Mouse (Mus musculus) kidney, adult 2 months (tissue): ENCODE results near the gene Naga. TPM values are rescaled to one million over a fixed set of nuclear protein-coding genes. Genes with fewer than 3 reads are reported as not detected.

Experiments used
- DNase-seq: peaks from one replicate; pipeline ENCODE4 v3.0.0; 2021
- H3K27ac ChIP-seq: fragments of 200-500 bp; 2 replicates; pipeline ENCODE4 v1.5.1; 2012; ENCODE audit warnings: low read depth, low read length, control low read depth, inconsistent platforms; ENCODE audit not compliant: insufficient read depth
- H3K27me3 ChIP-seq: fragments of 200-500 bp; replicated peaks from 2 replicates; pipeline ENCODE4 v1.6.1; 2012; ENCODE audit warnings: mild to moderate bottlenecking, moderate library complexity, low read length, inconsistent platforms; ENCODE audit not compliant: control insufficient read depth, insufficient read depth
- H3K36me3 ChIP-seq: fragments of 200-500 bp; 2 replicates; pipeline ENCODE4 v1.6.1; 2012; ENCODE audit warnings: mild to moderate bottlenecking, moderate library complexity, low read length, inconsistent platforms; ENCODE audit not compliant: control insufficient read depth, insufficient read depth
- H3K4me1 ChIP-seq: fragments of 200-500 bp; 2 replicates; pipeline ENCODE4 v1.6.1; 2011; ENCODE audit warnings: low read length; ENCODE audit not compliant: control insufficient read depth, insufficient read depth
- H3K4me3 ChIP-seq: fragments of 200-500 bp; 2 replicates; pipeline ENCODE4 v1.5.1; 2011; ENCODE audit warnings: mild to moderate bottlenecking, low read depth, low read length, control low read depth; ENCODE audit not compliant: insufficient read depth
- CTCF ChIP-seq: fragments of 200-500 bp; conservative IDR thresholded peaks from 2 replicates; pipeline ENCODE4 v1.5.1; 2011; ENCODE audit warnings: low read depth, mild to moderate bottlenecking, control low read depth, low read length, moderate library complexity, mixed read lengths; ENCODE audit not compliant: insufficient read depth, insufficient read length
- POLR2A ChIP-seq: fragments of 200-500 bp; IDR thresholded peaks from one replicate; pipeline ENCODE4 v1.6.1; 2011; ENCODE audit warnings: low read depth, low read length, control low read depth
- WGBS: fragments of 180-500 bp; shearing (Covaris S2); methylation state at CpG from one replicate; pipeline ENCODE4 v1.1.7; 2018; 5-methylcytosine and 5-hydroxymethylcytosine counted together
- polyA plus RNA-seq: library from polyadenylated mRNA; depleted of rRNA; stranded (reverse); fragments of >200 nt; gene quantifications from 2 replicates; pipeline ENCODE4 v1.2.3, GENCODE M21; 2012

Gene Naga
- polyA plus RNA-seq, 1 experiment: 200 TPM

- Histone ChIP-seq H3K4me3 (no peak overlapping the region), H3K27ac (no peak overlapping the region), H3K27me3 (no peaks in the 10 kb centered on the region), H3K4me1 (no peaks in the 10 kb centered on the region), H3K36me3 (no peaks in the 10 kb centered on the region)
- TF ChIP-seq CTCF (no peak), POLR2A (no peak)
- 76% methylated on average over 6 of the region's 6 CpGs for WGBS
- DNase-seq: no peak
Measured at GRCm38 (mm10) chr15:82317839-82318238, 20.9 kb downstream of the Naga start.

- H3K27me3 ChIP-seq: no peaks in the 10 kb centered on the region
- DNase-seq: no peak
- H3K4me3 ChIP-seq: no peak overlapping the region
- 64% methylated on average over 3 of the region's 3 CpGs for WGBS
- TF ChIP-seq POLR2A: no peak
- TF ChIP-seq CTCF: no peak
- H3K36me3 ChIP-seq: no peaks in the 10 kb centered on the region
- H3K4me1 ChIP-seq: no peaks in the 10 kb centered on the region
- no peak overlapping the region for H3K27ac ChIP-seq
Measured at GRCm38 (mm10) chr15:82308416-82308815, 30.3 kb downstream of the Naga start.

DNA sequence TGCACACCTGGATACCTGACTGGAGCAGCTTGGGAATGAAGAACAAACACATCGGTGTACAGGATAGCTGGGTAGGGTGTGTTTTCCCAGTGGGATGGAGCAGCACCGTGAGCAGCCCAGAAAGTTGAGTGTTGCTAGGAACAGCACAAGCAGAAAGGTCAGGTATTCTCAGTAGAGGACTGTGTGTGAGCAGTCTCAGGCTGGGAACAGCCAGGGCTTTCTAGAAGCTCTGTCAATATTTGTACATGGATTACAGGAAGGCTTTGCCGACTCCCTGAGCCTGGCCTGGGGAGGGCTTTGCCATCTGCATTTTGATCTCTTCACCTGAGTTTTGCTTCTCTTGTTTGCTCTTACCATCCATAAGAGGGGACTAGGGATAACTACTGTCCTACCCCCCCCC lies 31.6 kb downstream of the Naga start:
- Histone ChIP-seq H3K36me3 (no peaks in the 10 kb centered on the region), H3K27me3 (no peaks in the 10 kb centered on the region), H3K27ac (no peak overlapping the region), H3K4me1 (no peaks in the 10 kb centered on the region), H3K4me3 (no peak overlapping the region)
- TF ChIP-seq POLR2A (no peak), CTCF (no peak)
- DNase-seq: no peak
- WGBS: 86% methylated on average over 3 of the region's 3 CpGs

DNA sequence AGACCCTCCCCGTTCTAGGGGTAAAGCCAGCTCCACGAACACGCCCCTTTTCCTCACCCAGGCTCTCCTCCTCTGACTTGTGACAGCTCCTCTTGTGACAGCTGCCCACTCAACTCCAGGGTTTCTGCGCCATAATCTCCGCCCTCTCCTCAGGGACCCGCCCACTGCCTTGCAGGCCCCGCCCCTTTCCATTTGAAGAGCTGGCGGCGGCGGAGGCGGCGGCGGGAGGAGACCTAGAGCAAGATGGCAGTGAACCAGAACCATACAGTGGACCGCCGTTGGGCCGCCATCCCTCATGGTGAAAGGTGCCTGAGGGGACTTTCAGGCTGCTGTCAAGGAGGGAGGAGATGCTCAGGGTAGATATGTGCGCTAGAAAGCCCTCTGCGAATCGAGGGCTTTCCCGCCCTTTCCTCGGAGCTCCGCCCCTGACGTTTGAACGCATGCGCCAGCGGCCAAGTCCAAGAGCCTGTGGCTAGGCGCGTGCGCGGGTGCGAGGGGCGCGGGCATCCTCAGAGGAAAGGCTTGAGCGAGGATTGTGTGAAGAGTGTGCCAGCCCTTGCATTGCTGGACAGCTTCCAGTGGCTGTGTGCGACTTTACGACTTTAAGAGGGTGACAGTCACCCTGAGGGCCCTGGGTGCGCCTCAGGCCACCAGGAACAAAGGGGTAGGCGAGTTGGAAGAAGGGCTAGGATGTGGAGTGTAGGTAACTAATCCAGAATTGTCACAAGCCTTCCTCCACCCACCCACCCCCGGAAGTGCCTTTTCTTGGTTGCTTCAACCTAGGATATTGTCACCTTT lies 39.8 kb downstream of the Naga start, which contains the start of gene Wbp2nl:
Wbp2nl (plus strand) TSS at position 191 of the 798 bp plus-strand sequence.
- H3K27me3 ChIP-seq: no peaks in the 10 kb centered on the region
- no peak for TF ChIP-seq CTCF
- H3K27ac ChIP-seq: no peak within 1 kb of the TSS
- DNase-seq: no peak
- WGBS: 56% methylated on average over 39 of the region's 39 CpGs
- H3K36me3 ChIP-seq: no peaks in the 10 kb centered on the region
- no peak within 1 kb of the TSS for H3K4me3 ChIP-seq
- no peaks in the 10 kb centered on the region for H3K4me1 ChIP-seq

DNA sequence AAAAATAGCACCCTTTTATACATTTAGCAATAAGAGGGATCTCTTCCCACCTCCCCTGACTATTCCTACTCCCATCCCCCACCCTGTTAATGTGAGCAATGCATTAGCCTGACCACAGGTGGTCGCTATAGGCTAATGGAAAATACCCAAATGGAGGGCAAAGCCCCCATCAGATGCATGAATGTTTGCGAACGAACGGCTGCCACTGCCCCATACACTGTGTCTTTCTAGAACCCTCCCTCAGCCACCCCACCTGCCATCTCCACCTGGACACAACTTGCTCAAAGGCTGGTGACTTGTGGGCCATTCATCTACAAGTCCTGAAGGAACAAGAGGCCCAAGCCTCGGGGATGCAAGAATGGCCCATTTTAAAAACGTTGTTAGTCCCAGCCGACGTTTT lies 44.7 kb downstream of the Naga start:
- H3K36me3 ChIP-seq: no peaks in the 10 kb centered on the region
- peak; percentile 51 for TF ChIP-seq CTCF
- TF ChIP-seq POLR2A: no peak
- no peaks in the 10 kb centered on the region for H3K27me3 ChIP-seq
- WGBS: 52% methylated on average over 8 of the region's 8 CpGs
- no peak overlapping the region for H3K4me3 ChIP-seq
- no peak for DNase-seq
- no peaks in the 10 kb centered on the region for H3K4me1 ChIP-seq
- no peak overlapping the region for H3K27ac ChIP-seq

- DNase-seq: peak; percentile 14
- H3K27me3 ChIP-seq: no peaks in the 10 kb centered on the region
- no peaks in the 10 kb centered on the region for H3K4me1 ChIP-seq
- H3K36me3 ChIP-seq: no peaks in the 10 kb centered on the region
- WGBS: 4% methylated on average over 7 of the region's 7 CpGs
- no peak overlapping the region for H3K27ac ChIP-seq
- H3K4me3 ChIP-seq: no peak overlapping the region
- TF ChIP-seq CTCF: no peak
- no peak for TF ChIP-seq POLR2A
Measured at GRCm38 (mm10) chr15:82293271-82293711, 45.4 kb downstream of the Naga start.

DNA sequence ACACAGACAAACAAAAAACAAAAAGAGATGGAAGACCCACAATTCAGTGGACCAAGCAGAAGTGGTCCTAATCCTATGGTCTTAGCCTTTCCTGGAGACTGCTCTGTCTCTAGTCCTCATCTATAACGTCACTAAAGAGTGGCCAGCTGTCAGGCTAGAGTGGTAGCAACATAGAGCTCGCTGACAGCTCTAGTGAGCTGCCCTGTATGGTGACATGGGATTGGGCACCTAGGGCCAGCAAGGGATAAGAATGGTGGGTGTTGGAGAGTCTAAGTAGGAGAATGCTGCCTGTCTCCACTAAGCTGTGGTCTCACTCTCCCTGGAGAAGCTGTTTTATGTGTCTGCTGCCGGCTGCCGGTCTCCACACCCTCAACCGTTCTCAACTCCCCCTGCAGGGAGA lies 45.9 kb downstream of the Naga start:
- DNase-seq: no peak
- Histone ChIP-seq H3K4me3 (no peak overlapping the region), H3K4me1 (no peaks in the 10 kb centered on the region), H3K27me3 (no peaks in the 10 kb centered on the region), H3K36me3 (no peaks in the 10 kb centered on the region), H3K27ac (no peak overlapping the region)
- WGBS: 26% methylated on average over 5 of the region's 5 CpGs
- TF ChIP-seq POLR2A (no peak), CTCF (no peak)
